Mouse (Mus musculus): ENCODE results near the gene Lgals2.
A peak's percentile ranks its signal among the peaks of the same experiment; 100 is the strongest.
"Not testable (repeated sequence)": the region's sequence is repeated elsewhere in the genome, so short reads cannot be mapped to it uniquely, and the experiment has no call there.

The Lgals2 gene

GRCm38 (mm10) chr15:78874989-78875388 is 19.7 kb upstream of the Lgals2 start:
- no peak for DNase-seq (ENCODE audit: low spot score in 2 of 2)

GRCm38 (mm10) chr15:78873803-78874435 is 18.6 kb upstream of the Lgals2 start:
- no peak for DNase-seq (ENCODE audit: low spot score in 2 of 2)

GRCm38 (mm10) chr15:78872021-78872608 is 16.8 kb upstream of the Lgals2 start:
- DNase-seq (ENCODE audit: low spot score in 2 of 2): no peak

GRCm38 (mm10) chr15:78869775-78870174 is 14.4 kb upstream of the Lgals2 start:
- DNase-seq (ENCODE audit: low spot score in 2 of 2): no peak

GRCm38 (mm10) chr15:78868826-78869233 is 13.5 kb upstream of the Lgals2 start:
- DNase-seq (ENCODE audit: low spot score in 2 of 2): no peak

- no peak for DNase-seq (ENCODE audit: low spot score in 2 of 2)
Measured at GRCm38 (mm10) chr15:78868398-78868797, 13.1 kb upstream of the Lgals2 start.

GRCm38 (mm10) chr15:78863852-78864253 is 8.5 kb upstream of the Lgals2 start:
- no peak for DNase-seq (ENCODE audit: low spot score in 2 of 2)

- DNase-seq (ENCODE audit: low spot score in 2 of 2): no peak
Measured at GRCm38 (mm10) chr15:78863154-78863553, 7.8 kb upstream of the Lgals2 start.

GRCm38 (mm10) chr15:78862280-78862679 is 7.0 kb upstream of the Lgals2 start:
- DNase-seq (ENCODE audit: low spot score in 2 of 2): no peak

GRCm38 (mm10) chr15:78859714-78860113 is 4.4 kb upstream of the Lgals2 start:
- DNase-seq (ENCODE audit: low spot score in 2 of 2): no peak

- no peak for DNase-seq (ENCODE audit: low spot score in 2 of 2)
Measured at GRCm38 (mm10) chr15:78859311-78859710, 4.0 kb upstream of the Lgals2 start.

GRCm38 (mm10) chr15:78857009-78857408 is 1.7 kb upstream of the Lgals2 start:
- DNase-seq (ENCODE audit: low spot score in 2 of 2): no peak

GRCm38 (mm10) chr15:78851505-78852153 is 3.7 kb downstream of the Lgals2 start:
- peak; percentile 92 to 98 for DNase-seq (ENCODE audit: low spot score in 2 of 2)

GRCm38 (mm10) chr15:78850944-78851343 is 4.4 kb downstream of the Lgals2 start:
- no peak for DNase-seq (ENCODE audit: low spot score in 2 of 2)

GRCm38 (mm10) chr15:78850059-78850824 is 5.1 kb downstream of the Lgals2 start:
- DNase-seq (ENCODE audit: low spot score in 2 of 2): no peak

GRCm38 (mm10) chr15:78849485-78849884 is 5.8 kb downstream of the Lgals2 start:
- DNase-seq (ENCODE audit: low spot score in 2 of 2): no peak

GRCm38 (mm10) chr15:78848467-78848866 is 6.9 kb downstream of the Lgals2 start:
- DNase-seq (ENCODE audit: low spot score in 2 of 2): peak; percentile 80 to 95

- DNase-seq (ENCODE audit: low spot score in 2 of 2): not testable (repeated sequence)
Measured at GRCm38 (mm10) chr15:78846805-78847204, 8.5 kb downstream of the Lgals2 start.

- DNase-seq (ENCODE audit: low spot score in 2 of 2): no peak
Measured at GRCm38 (mm10) chr15:78846352-78846751, 9.0 kb downstream of the Lgals2 start.

- no peak for DNase-seq (ENCODE audit: low spot score in 2 of 2)
Measured at GRCm38 (mm10) chr15:78845867-78846266, 9.5 kb downstream of the Lgals2 start.

GRCm38 (mm10) chr15:78845321-78845720 is 10.0 kb downstream of the Lgals2 start:
- DNase-seq (ENCODE audit: low spot score in 2 of 2): no peak

GRCm38 (mm10) chr15:78844791-78845190 is 10.5 kb downstream of the Lgals2 start:
- DNase-seq (ENCODE audit: low spot score in 2 of 2): no peak
